Mouse (Mus musculus) liver, postnatal 0 days (tissue): Measurements from ENCODE around the gene Tns2.

Experiments
- CTCF ChIP-seq: sonication (generic); IDR thresholded peaks from 2 replicates; pipeline ENCODE4 v1.5.1; 2016; ENCODE audit warnings: antibody characterized with exemption, low read depth
- EP300 ChIP-seq: IDR thresholded peaks from 2 replicates; pipeline ENCODE4 v1.6.1; 2016; ENCODE audit warnings: antibody characterized with exemption, low read depth, mild to moderate bottlenecking

DNA sequence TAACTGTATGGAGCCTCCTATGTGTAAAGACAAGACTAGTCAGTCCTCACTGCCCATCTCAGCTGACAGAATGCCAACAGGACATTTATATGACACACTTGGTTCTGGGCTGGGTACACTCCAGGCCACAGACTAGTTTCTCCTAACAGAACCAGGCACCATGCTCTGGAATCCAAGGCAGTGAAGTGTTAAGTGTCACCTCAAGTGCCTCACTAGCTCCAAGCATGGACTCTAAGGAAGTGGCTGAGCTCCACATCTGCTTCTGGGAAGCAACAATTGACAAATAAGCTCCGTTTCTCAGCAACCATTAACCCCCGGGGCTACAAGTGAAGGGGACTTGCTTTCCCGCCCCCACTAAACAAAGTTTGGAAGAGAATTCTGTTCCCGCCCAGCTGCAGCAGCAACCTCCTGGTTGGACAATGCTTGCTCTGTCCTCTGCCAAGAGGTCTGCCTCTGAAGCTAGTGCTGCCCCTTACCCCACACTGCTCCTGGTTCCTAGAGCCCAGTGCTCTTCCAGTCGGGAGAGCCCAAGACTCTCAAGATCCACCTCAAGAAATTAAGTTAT is 2.1 kb upstream of the Tns2 start:
- TF ChIP-seq CTCF (no peak), EP300 (no peak)
